Mouse (Mus musculus) brain, embryonic 14.5 days (tissue): ENCODE results near the gene Vwa2.

ENCODE experiments used
- CTCF ChIP-seq: fragments of 200-500 bp; IDR thresholded peaks from 2 replicates; pipeline ENCODE4 v1.5.1; 2012; ENCODE audit warnings: inconsistent platforms, mild to moderate bottlenecking, moderate library complexity, borderline replicate concordance; ENCODE audit not compliant: insufficient read depth, insufficient read length; ENCODE audit errors: extremely low read depth
- POLR2A ChIP-seq: fragments of 200-500 bp; IDR thresholded peaks from 2 replicates; pipeline ENCODE4 v1.6.1; 2012; ENCODE audit warnings: mild to moderate bottlenecking, inconsistent platforms, borderline replicate concordance; ENCODE audit not compliant: poor library complexity, insufficient read depth, insufficient read length, severe bottlenecking; ENCODE audit errors: extremely low read depth

- no peak for TF ChIP-seq POLR2A
- TF ChIP-seq CTCF = no peak
Observed at GRCm38 (mm10) chr19:56921744-56922143, 47.7 kb downstream of the Vwa2 start.
